Mouse (Mus musculus) olfactory bulb, adult 2 months (tissue): Measurements from ENCODE around the gene Nudcd2.

Source experiments
- CTCF ChIP-seq: fragments of 200-500 bp; IDR thresholded peaks from 2 replicates; pipeline ENCODE4 v1.5.1; 2012; ENCODE audit warnings: low read depth, mild to moderate bottlenecking, low read length, moderate library complexity; ENCODE audit not compliant: insufficient read depth
- POLR2A ChIP-seq: fragments of 200-500 bp; IDR thresholded peaks from 2 replicates; pipeline ENCODE4 v1.6.1; 2012; ENCODE audit warnings: mild to moderate bottlenecking, low read depth, low read length, moderate library complexity; ENCODE audit not compliant: insufficient read depth

DNA sequence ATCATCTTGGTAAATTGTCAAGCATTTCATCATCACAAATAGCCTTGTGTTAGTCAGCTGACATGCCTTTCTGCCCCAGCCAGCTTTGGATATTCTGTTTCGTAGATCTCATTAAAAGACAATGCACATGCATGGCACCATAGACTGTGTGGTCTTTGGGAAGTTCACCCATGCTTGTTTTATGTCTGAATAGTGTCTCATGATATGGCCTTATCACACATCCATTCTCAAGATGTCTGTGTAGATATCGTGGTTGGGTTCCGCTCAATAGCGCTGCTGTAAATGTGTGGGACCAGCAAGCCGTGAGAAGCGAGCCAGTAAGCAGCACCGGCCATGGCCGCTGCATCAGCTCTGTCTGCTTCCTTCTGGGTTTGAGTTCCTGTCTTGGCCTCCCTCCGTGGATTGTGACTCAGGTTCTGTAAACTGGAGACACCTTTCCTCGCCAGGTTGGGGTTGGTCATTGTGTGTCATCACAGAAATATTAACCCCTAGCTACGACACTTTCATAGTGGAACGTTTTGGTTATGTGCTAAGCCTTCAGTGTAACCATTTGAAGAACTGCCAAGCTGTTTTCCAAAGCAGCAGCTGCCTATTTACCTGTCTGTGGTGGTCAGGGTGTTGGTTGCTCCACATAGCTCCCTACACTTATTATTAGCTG, 8.3 kb downstream of the Nudcd2 start:
- TF ChIP-seq CTCF (no peak), POLR2A (no peak)
